ENCODE assay signal across 17 mouse cellular contexts in genomic region chr12:80199738-80200137, GRCm38 (mm10).
DNase-seq lines count a peak whose midpoint lies in the region; ATAC-seq and TF ChIP-seq lines count a peak whose summit lies in the region.
"Had no signal": no experiment of that assay in that cellular context is flagged by ENCODE, and none has a peak within 500 bp of the region (broad histone marks: within the 10 kb centered on the region; RNA-seq: fewer than 3 reads in every experiment).

No protein-coding gene starts in this region.

- H3K9ac ChIP-seq in kidney, embryonic 16.5 days (replicated peaks; ENCODE audit: low read length) = no peak overlapping the region
- no peak overlapping the region for H3K9ac ChIP-seq in midbrain, postnatal 0 days (replicated peaks; ENCODE audit: low read length, poor library complexity, severe bottlenecking)
- H3K9ac ChIP-seq in midbrain, embryonic 16.5 days (ENCODE audit: low read depth, low read length) = no peak overlapping the region
- no peak overlapping the region for H3K9ac ChIP-seq in stomach, postnatal 0 days (ENCODE audit: low read length)
- H3K9ac ChIP-seq: embryonic facial prominence, embryonic 13.5 days; midbrain, embryonic 12.5 days had no signal

- H3K4me1 ChIP-seq in cerebellum, adult 2 months (ENCODE audit: control insufficient read depth, insufficient read depth, low read length) = no peaks in the 10 kb centered on the region
- no peaks in the 10 kb centered on the region; the same call in 1 of the 2 replicates for H3K4me1 ChIP-seq in kidney, adult 2 months (ENCODE audit: control insufficient read depth, insufficient read depth, low read length)
- H3K4me1 ChIP-seq in kidney, embryonic 16.5 days (ENCODE audit: insufficient read depth, low read length) = no peaks in the 10 kb centered on the region
- no peaks in the 10 kb centered on the region; the same call in 1 of the 2 replicates for H3K4me1 ChIP-seq in midbrain, postnatal 0 days (ENCODE audit: insufficient read depth, low read length)
- H3K4me1 ChIP-seq in midbrain, embryonic 16.5 days (ENCODE audit: control insufficient read depth, insufficient read depth, low read length) = peaks cover 7% of the 10 kb centered on the region; the same call in 1 of the 2 replicates
- no peaks in the 10 kb centered on the region for H3K4me1 ChIP-seq in stomach, postnatal 0 days (replicated peaks; ENCODE audit: control insufficient read depth, insufficient read depth)
- peaks cover 16% of the 10 kb centered on the region for H3K4me1 ChIP-seq in embryonic facial prominence, embryonic 10.5 days

- 0 out of 2 replicates have a peak, but pooled peaks have one; percentile 6 for TF ChIP-seq CTCF in cerebellum, adult 2 months (IDR thresholded peaks at IDR 0.05; ENCODE audit: borderline replicate concordance, insufficient read depth, low read depth, low read length)
- peak; percentile 31; the same call in 1 of the 2 replicates for TF ChIP-seq CTCF in kidney, adult 2 months (conservative IDR thresholded peaks at IDR 0.05; ENCODE audit: insufficient read depth, insufficient read length, low read depth, low read length)
- TF ChIP-seq CTCF in midbrain, postnatal 0 days (IDR thresholded peaks at IDR 0.05) = peak; percentile 40
- TF ChIP-seq CTCF in stomach, postnatal 0 days (IDR thresholded peaks at IDR 0.05; ENCODE audit: low read depth) = peak; percentile 58

- no peaks in the 10 kb centered on the region for H3K36me3 ChIP-seq in kidney, adult 2 months (ENCODE audit: control insufficient read depth, insufficient read depth, low read length)
- H3K36me3 ChIP-seq in kidney, embryonic 16.5 days (ENCODE audit: insufficient read depth, low read length) = peaks cover 39% of the 10 kb centered on the region
- peaks cover 5% of the 10 kb centered on the region; the same call in 1 of the 2 replicates for H3K36me3 ChIP-seq in midbrain, postnatal 0 days (ENCODE audit: insufficient read depth, low read length)
- no peaks in the 10 kb centered on the region; the same call in 1 of the 2 replicates for H3K36me3 ChIP-seq in midbrain, embryonic 16.5 days (ENCODE audit: control insufficient read depth, insufficient read depth, low read length)
- H3K36me3 ChIP-seq in stomach, postnatal 0 days (ENCODE audit: control insufficient read depth, insufficient read depth, low read length) = peaks cover 25% of the 10 kb centered on the region
- peaks cover 94% of the 10 kb centered on the region for H3K36me3 ChIP-seq in embryonic facial prominence, embryonic 10.5 days (replicated peaks)

- peaks cover 4% of the 10 kb centered on the region for H3K9me3 ChIP-seq in kidney, embryonic 16.5 days (ENCODE audit: low read length)
- no peaks in the 10 kb centered on the region for H3K9me3 ChIP-seq in midbrain, postnatal 0 days (ENCODE audit: low read length)
- H3K9me3 ChIP-seq in midbrain, embryonic 16.5 days (replicated peaks; ENCODE audit: control insufficient read depth, low read length, poor library complexity, severe bottlenecking) = no peaks in the 10 kb centered on the region
- no peaks in the 10 kb centered on the region for H3K9me3 ChIP-seq in stomach, postnatal 0 days (ENCODE audit: control insufficient read depth, low read length)
- no peaks in the 10 kb centered on the region for H3K9me3 ChIP-seq in embryonic facial prominence, embryonic 10.5 days
- H3K9me3 ChIP-seq: midbrain, embryonic 12.5 days had no signal

- ATAC-seq in kidney, embryonic 16.5 days (ENCODE audit: low FRiP score, low TSS enrichment) = no peak
- no peak for ATAC-seq in midbrain, postnatal 0 days (ENCODE audit: low FRiP score)
- ATAC-seq in midbrain, embryonic 16.5 days = no peak
- no peak for ATAC-seq in stomach, postnatal 0 days (ENCODE audit: low FRiP score, low TSS enrichment)

- H3K4me2 ChIP-seq in kidney, embryonic 16.5 days (replicated peaks; ENCODE audit: low read depth, low read length) = no peak overlapping the region
- H3K4me2 ChIP-seq in midbrain, postnatal 0 days (ENCODE audit: low read depth, low read length, poor library complexity, severe bottlenecking) = no peak overlapping the region
- H3K4me2 ChIP-seq in midbrain, embryonic 16.5 days (ENCODE audit: low read length) = no peak overlapping the region
- H3K4me2 ChIP-seq in stomach, postnatal 0 days (replicated peaks; ENCODE audit: low read depth) = no peak overlapping the region
- H3K4me2 ChIP-seq: embryonic facial prominence, embryonic 13.5 days; midbrain, embryonic 12.5 days had no signal

- no peak for TF ChIP-seq EP300 in stomach, postnatal 0 days (optimal IDR thresholded peaks at IDR 0.05)

- no peaks in the 10 kb centered on the region for H3K27me3 ChIP-seq in cerebellum, adult 2 months (ENCODE audit: control insufficient read depth, insufficient read depth, low read length)
- no peaks in the 10 kb centered on the region for H3K27me3 ChIP-seq in kidney, adult 2 months (replicated peaks; ENCODE audit: control insufficient read depth, insufficient read depth, low read length)
- no peaks in the 10 kb centered on the region for H3K27me3 ChIP-seq in kidney, embryonic 16.5 days (ENCODE audit: insufficient read depth, low read length)
- H3K27me3 ChIP-seq in midbrain, postnatal 0 days (ENCODE audit: insufficient read depth, low read length) = no peaks in the 10 kb centered on the region
- H3K27me3 ChIP-seq in midbrain, embryonic 16.5 days (ENCODE audit: control insufficient read depth, insufficient read depth, low read depth, low read length) = no peaks in the 10 kb centered on the region
- no peaks in the 10 kb centered on the region for H3K27me3 ChIP-seq in stomach, postnatal 0 days (ENCODE audit: control insufficient read depth, insufficient read depth, low read length)
- H3K27me3 ChIP-seq in embryonic facial prominence, embryonic 10.5 days (replicated peaks; ENCODE audit: low read depth, poor library complexity, severe bottlenecking) = no peaks in the 10 kb centered on the region
- H3K27me3 ChIP-seq: embryonic facial prominence, embryonic 13.5 days; midbrain, embryonic 12.5 days had no signal

- WGBS in cerebellum, adult 2 months = 74% methylated on average over 2 of the region's 2 CpGs
- WGBS in kidney, adult 2 months = 64% methylated on average over 2 of the region's 2 CpGs
- WGBS in kidney, embryonic 16.5 days = 66% methylated on average over 2 of the region's 2 CpGs
- WGBS in midbrain, postnatal 0 days = 72% methylated on average over 2 of the region's 2 CpGs
- 73% methylated on average over 2 of the region's 2 CpGs for WGBS in midbrain, embryonic 16.5 days
- 55% methylated on average over 2 of the region's 2 CpGs for WGBS in stomach, postnatal 0 days
- 71% methylated on average over 2 of the region's 2 CpGs for WGBS in embryonic facial prominence, embryonic 10.5 days

- no peak overlapping the region for H3K27ac ChIP-seq in cerebellum, adult 2 months (ENCODE audit: insufficient read depth, low read length)
- H3K27ac ChIP-seq in kidney, adult 2 months (ENCODE audit: insufficient read depth, low read depth, low read length) = no peak overlapping the region
- no peak overlapping the region for H3K27ac ChIP-seq in kidney, embryonic 16.5 days (ENCODE audit: low read length)
- no peak overlapping the region for H3K27ac ChIP-seq in midbrain, postnatal 0 days (ENCODE audit: low read depth, low read length)
- H3K27ac ChIP-seq in midbrain, embryonic 16.5 days (ENCODE audit: low read length) = no peak overlapping the region
- H3K27ac ChIP-seq in stomach, postnatal 0 days (replicated peaks) = no peak overlapping the region
- H3K27ac ChIP-seq in embryonic facial prominence, embryonic 10.5 days (replicated peaks) = no peak overlapping the region
- H3K27ac ChIP-seq: midbrain, embryonic 12.5 days had no signal

- DNase-seq in cerebellum, adult 2 months = no peak
- DNase-seq in cerebellum, adult 9-10 months = no peak
- no peak for DNase-seq in kidney, adult 2 months
- no peak for DNase-seq in midbrain, postnatal 0 days (ENCODE audit: low spot score)
- no peak for DNase-seq in stomach, postnatal 0 days (ENCODE audit: low spot score)
- DNase-seq in embryonic facial prominence, embryonic 10.5 days (ENCODE audit: low spot score) = no peak
- DNase-seq: cerebellum, postnatal 36 days; gastrocnemius, postnatal 10 days; heart, postnatal 36 days; kidney, adult 8-10 months; lung, postnatal 10 days; spleen, adult 18-20 months; thymus, adult 18-20 months had no signal

- no peak overlapping the region for H3K4me3 ChIP-seq in cerebellum, adult 2 months (replicated peaks; ENCODE audit: insufficient read depth, low read depth, low read length)
- H3K4me3 ChIP-seq in kidney, adult 2 months (ENCODE audit: insufficient read depth, low read depth, low read length) = no peak overlapping the region
- H3K4me3 ChIP-seq in kidney, embryonic 16.5 days (ENCODE audit: low read length) = no peak overlapping the region
- H3K4me3 ChIP-seq in midbrain, postnatal 0 days (ENCODE audit: low read depth, low read length) = no peak overlapping the region
- H3K4me3 ChIP-seq in midbrain, embryonic 16.5 days (ENCODE audit: low read depth, low read length) = no peak overlapping the region
- no peak overlapping the region for H3K4me3 ChIP-seq in stomach, postnatal 0 days (ENCODE audit: low read depth, low read length)
- H3K4me3 ChIP-seq in embryonic facial prominence, embryonic 10.5 days = no peak overlapping the region
- H3K4me3 ChIP-seq: embryonic facial prominence, embryonic 13.5 days; midbrain, embryonic 12.5 days had no signal

- no peak for TF ChIP-seq POLR2A in cerebellum, adult 2 months (IDR thresholded peaks at IDR 0.05; ENCODE audit: borderline replicate concordance, insufficient read depth, low read length)
- TF ChIP-seq POLR2A in kidney, adult 2 months (IDR thresholded peaks at IDR 0.05; ENCODE audit: low read depth, low read length) = no peak

Comparison
In these comparisons a context has a peak if more than half of its experiments do, and no peak if none do; other contexts are left out.
1. CTCF ChIP-seq: peak in every context shown above with its lines; median percentile 58 in stomach, postnatal 0 days; 40 in midbrain, postnatal 0 days; 31 in kidney, adult 2 months; 6 in cerebellum, adult 2 months.